Mouse (Mus musculus): ENCODE data around the gene Ly6g5c. TPM values are rescaled to one million over a fixed set of nuclear protein-coding genes. Genes with fewer than 3 reads are reported as not detected.

Ly6g5c gene
- polyA plus RNA-seq, 1 experiment = not detected

GRCm38 (mm10) chr17:35077786-35078233 lies 30.3 kb upstream of the Ly6g5c start, which contains the start of gene Ly6g6d:
Gene Ly6g6d (minus strand): TSS chr17:35078065.
- Histone ChIP-seq H3K27me3 (ENCODE audit: control insufficient read depth) (peaks cover 35% of the 10 kb centered on the region), H3K9me3 (ENCODE audit: control insufficient read depth, low read length) (peaks cover 2% of the 10 kb centered on the region), H3K4me1 (ENCODE audit: control insufficient read depth) (peaks cover 47% of the 10 kb centered on the region), H3K36me3 (ENCODE audit: control insufficient read depth) (no peaks in the 10 kb centered on the region), H3K4me3 (replicated peaks) (no peak within 1 kb of the TSS)
- TF ChIP-seq GATA1 (IDR thresholded peaks at IDR 0.05; ENCODE audit: low read length) (no peak), TAL1 (IDR thresholded peaks at IDR 0.05; ENCODE audit: low read length) (no peak)

- peaks cover 2% of the 10 kb centered on the region for H3K9me3 ChIP-seq (ENCODE audit: control insufficient read depth, low read length)
- no peaks in the 10 kb centered on the region for H3K36me3 ChIP-seq (ENCODE audit: control insufficient read depth)
- TF ChIP-seq GATA1 (IDR thresholded peaks at IDR 0.05; ENCODE audit: low read length) = peak; percentile 67
- no peak for TF ChIP-seq TAL1 (IDR thresholded peaks at IDR 0.05; ENCODE audit: low read length)
- H3K4me3 ChIP-seq (replicated peaks) = peak overlapping the region; percentile 59
- H3K27me3 ChIP-seq (ENCODE audit: control insufficient read depth) = peaks cover 30% of the 10 kb centered on the region
- peaks cover 50% of the 10 kb centered on the region for H3K4me1 ChIP-seq (ENCODE audit: control insufficient read depth)
Observed at GRCm38 (mm10) chr17:35079778-35080177, 28.3 kb upstream of the Ly6g5c start.

- peaks cover 54% of the 10 kb centered on the region for H3K4me1 ChIP-seq (ENCODE audit: control insufficient read depth)
- H3K4me3 ChIP-seq (replicated peaks) = peak overlapping the region; percentile 59
- TF ChIP-seq GATA1 (IDR thresholded peaks at IDR 0.05; ENCODE audit: low read length) (no peak), TAL1 (IDR thresholded peaks at IDR 0.05; ENCODE audit: low read length) (no peak)
- H3K9me3 ChIP-seq (ENCODE audit: control insufficient read depth, low read length) = peaks cover 2% of the 10 kb centered on the region
- no peaks in the 10 kb centered on the region for H3K36me3 ChIP-seq (ENCODE audit: control insufficient read depth)
- H3K27me3 ChIP-seq (ENCODE audit: control insufficient read depth) = peaks cover 27% of the 10 kb centered on the region
Observed at GRCm38 (mm10) chr17:35080248-35080647, 27.8 kb upstream of the Ly6g5c start.

- no peak overlapping the region for H3K4me3 ChIP-seq (replicated peaks)
- TF ChIP-seq TAL1 (IDR thresholded peaks at IDR 0.05; ENCODE audit: low read length) (no peak), GATA1 (IDR thresholded peaks at IDR 0.05; ENCODE audit: low read length) (no peak)
- H3K9me3 ChIP-seq (ENCODE audit: control insufficient read depth, low read length) = no peaks in the 10 kb centered on the region
- no peaks in the 10 kb centered on the region for H3K36me3 ChIP-seq (ENCODE audit: control insufficient read depth)
- H3K4me1 ChIP-seq (ENCODE audit: control insufficient read depth) = peaks cover 59% of the 10 kb centered on the region
- H3K27me3 ChIP-seq (ENCODE audit: control insufficient read depth) = peaks cover 24% of the 10 kb centered on the region
Observed at GRCm38 (mm10) chr17:35080710-35081109, 27.4 kb upstream of the Ly6g5c start.

- no peak overlapping the region for H3K4me3 ChIP-seq (replicated peaks)
Observed at GRCm38 (mm10) chr17:35082841-35083576, 25.1 kb upstream of the Ly6g5c start.

GRCm38 (mm10) chr17:35083929-35084497 lies 24.1 kb upstream of the Ly6g5c start:
- H3K4me3 ChIP-seq (replicated peaks) = no peak overlapping the region
- TF ChIP-seq TAL1 (IDR thresholded peaks at IDR 0.05; ENCODE audit: low read length) (no peak), GATA1 (IDR thresholded peaks at IDR 0.05; ENCODE audit: low read length) (no peak)
- no peaks in the 10 kb centered on the region for H3K27me3 ChIP-seq (ENCODE audit: control insufficient read depth)
- no peaks in the 10 kb centered on the region for H3K36me3 ChIP-seq (ENCODE audit: control insufficient read depth)
- peaks cover 42% of the 10 kb centered on the region for H3K4me1 ChIP-seq (ENCODE audit: control insufficient read depth)
- no peaks in the 10 kb centered on the region for H3K9me3 ChIP-seq (ENCODE audit: control insufficient read depth, low read length)

More at GRCm38 (mm10) chr17:35082841-35083576, 25.1 kb upstream of the Ly6g5c start:
- H3K36me3 ChIP-seq (ENCODE audit: control insufficient read depth) = no peaks in the 10 kb centered on the region
- H3K4me1 ChIP-seq (ENCODE audit: control insufficient read depth) = peaks cover 47% of the 10 kb centered on the region
- H3K27me3 ChIP-seq (ENCODE audit: control insufficient read depth) = peaks cover 5% of the 10 kb centered on the region
- TF ChIP-seq GATA1 (IDR thresholded peaks at IDR 0.05; ENCODE audit: low read length) (no peak), TAL1 (IDR thresholded peaks at IDR 0.05; ENCODE audit: low read length) (no peak)
- no peaks in the 10 kb centered on the region for H3K9me3 ChIP-seq (ENCODE audit: control insufficient read depth, low read length)

- H3K9me3 ChIP-seq (ENCODE audit: control insufficient read depth, low read length) = no peaks in the 10 kb centered on the region
- TF ChIP-seq GATA1 (IDR thresholded peaks at IDR 0.05; ENCODE audit: low read length) (no peak), TAL1 (IDR thresholded peaks at IDR 0.05; ENCODE audit: low read length) (no peak)
- peaks cover 3% of the 10 kb centered on the region for H3K36me3 ChIP-seq (ENCODE audit: control insufficient read depth)
- peaks cover 38% of the 10 kb centered on the region for H3K4me1 ChIP-seq (ENCODE audit: control insufficient read depth)
- no peaks in the 10 kb centered on the region for H3K27me3 ChIP-seq (ENCODE audit: control insufficient read depth)
- no peak within 1 kb of the TSS for H3K4me3 ChIP-seq (replicated peaks)
Observed at GRCm38 (mm10) chr17:35085208-35085865, 22.7 kb upstream of the Ly6g5c start, which contains the start of gene Ly6g6f. Gene Ly6g6f (minus strand): TSS chr17:35085610.

- Histone ChIP-seq H3K36me3 (ENCODE audit: control insufficient read depth) (peaks cover 31% of the 10 kb centered on the region), H3K4me3 (replicated peaks) (no peak overlapping the region), H3K4me1 (ENCODE audit: control insufficient read depth) (peaks cover 48% of the 10 kb centered on the region), H3K27me3 (ENCODE audit: control insufficient read depth) (no peaks in the 10 kb centered on the region), H3K9me3 (ENCODE audit: control insufficient read depth, low read length) (no peaks in the 10 kb centered on the region)
- no peak for TF ChIP-seq GATA1 (IDR thresholded peaks at IDR 0.05; ENCODE audit: low read length)
- no peak for TF ChIP-seq TAL1 (IDR thresholded peaks at IDR 0.05; ENCODE audit: low read length)
Observed at GRCm38 (mm10) chr17:35088151-35088550, 19.9 kb upstream of the Ly6g5c start.
